Mouse (Mus musculus): ENCODE results near the gene Pramef17. TPM values are rescaled to one million over a fixed set of nuclear protein-coding genes. Genes with fewer than 3 reads are reported as not detected.
"Not testable (repeated sequence)": the region's sequence is repeated elsewhere in the genome, so short reads cannot be mapped to it uniquely, and the experiment has no call there.

Gene Pramef17
- polyA plus RNA-seq (2015; fragmentation: Nextera tagmentation; extraction: Ambion mirVana): not detected in 2 replicates

- DNase-seq (ENCODE audit: low spot score): not testable (repeated sequence)
Measured at GRCm38 (mm10) chr4:143994269-143994668, at the start of gene Pramef17. Pramef17 (minus strand) TSS chr4:143994369.

DNA sequence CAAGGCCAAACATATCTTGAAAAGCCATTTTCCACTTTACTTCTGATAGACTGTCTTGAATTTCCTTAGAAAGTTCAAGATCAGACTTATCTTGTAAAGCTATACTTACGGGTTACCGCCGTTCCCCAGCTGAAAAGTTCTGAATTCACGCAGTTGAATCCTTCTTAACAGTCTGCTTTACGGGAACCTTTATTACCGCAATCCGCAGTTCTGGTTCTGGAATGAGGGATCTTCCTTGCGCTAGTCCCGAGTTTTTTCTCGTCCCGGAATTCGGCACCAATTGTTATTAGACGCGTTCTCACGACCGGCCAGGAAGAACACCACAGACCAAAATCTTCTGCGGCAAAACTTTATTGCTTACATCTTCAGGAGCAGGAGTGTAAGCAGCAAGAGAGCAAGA, 6.0 kb downstream of the Pramef17 start:
- DNase-seq (ENCODE audit: low spot score): not testable (repeated sequence)

- DNase-seq (ENCODE audit: low spot score): not testable (repeated sequence)
Measured at GRCm38 (mm10) chr4:143987475-143987941, 6.7 kb downstream of the Pramef17 start.

DNA sequence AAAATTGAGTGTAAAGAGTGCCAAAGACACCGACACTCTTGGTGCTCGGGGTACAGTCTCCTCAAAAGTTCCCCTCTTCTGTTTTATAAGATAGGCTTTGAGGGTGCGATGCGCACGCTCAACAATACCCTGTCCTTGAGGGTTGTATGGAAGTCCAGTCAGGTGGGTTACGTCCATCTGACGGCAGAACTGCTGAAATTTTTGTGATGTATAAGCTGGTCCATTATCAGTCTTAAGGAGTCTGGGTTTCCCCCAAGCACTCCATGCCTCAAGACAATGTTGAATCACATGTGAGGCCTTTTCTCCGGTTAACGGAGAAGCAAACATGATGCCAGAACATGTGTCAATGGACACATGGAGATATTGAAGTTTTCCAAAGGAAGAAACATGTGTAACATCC, 8.4 kb downstream of the Pramef17 start:
- DNase-seq (ENCODE audit: low spot score): not testable (repeated sequence)

- DNase-seq (ENCODE audit: low spot score): not testable (repeated sequence)
Measured at GRCm38 (mm10) chr4:143985165-143985564, 9.0 kb downstream of the Pramef17 start.

DNA sequence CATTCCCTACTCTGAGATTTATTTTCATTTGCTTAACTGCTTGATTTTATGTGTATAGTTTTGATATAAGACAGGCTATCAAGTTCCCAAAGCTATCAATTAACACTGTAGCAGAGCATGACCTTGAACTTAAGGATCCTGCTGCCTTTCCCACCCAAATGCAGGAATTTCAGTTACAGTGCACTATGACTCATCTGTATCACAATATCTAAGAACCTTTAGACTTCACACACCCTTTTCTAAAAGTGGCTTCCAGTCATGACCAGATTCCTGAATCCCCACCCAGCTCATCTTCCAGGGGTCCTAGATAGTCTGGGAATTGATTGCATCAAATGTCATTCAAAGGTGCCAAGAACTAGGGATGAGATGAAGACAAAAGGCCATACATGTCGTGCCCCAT, 10.7 kb downstream of the Pramef17 start:
- DNase-seq (ENCODE audit: low spot score): not testable (repeated sequence)

DNA sequence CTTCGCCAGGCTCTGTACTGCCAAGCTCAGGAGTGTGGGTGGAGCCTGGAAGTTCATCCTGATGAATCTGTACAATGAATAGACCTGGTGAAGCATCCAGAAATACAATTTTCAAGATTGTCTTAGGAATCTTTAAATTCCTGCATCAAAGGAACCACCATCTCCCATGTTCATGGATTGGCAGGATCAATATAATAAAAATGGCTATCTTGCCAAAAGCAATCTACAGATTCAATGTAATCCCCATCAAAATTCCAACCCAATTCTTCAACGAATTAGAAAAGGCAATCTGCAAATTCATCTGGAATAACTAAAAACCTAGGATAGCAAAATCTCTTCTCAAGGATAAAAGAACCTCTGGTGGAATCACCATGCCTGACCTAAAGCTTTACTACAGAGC, 27.3 kb downstream of the Pramef17 start, which contains the start of gene Gm13101:
Gene Gm13101 (minus strand): TSS at position 101 of the 400 bp plus-strand sequence.
- DNase-seq (ENCODE audit: low spot score): not testable (repeated sequence)

- DNase-seq (ENCODE audit: low spot score): not testable (repeated sequence)
Measured at GRCm38 (mm10) chr4:143950916-143951315, 43.3 kb downstream of the Pramef17 start, which contains the start of gene Pramef25. Pramef25 (minus strand) TSS chr4:143951016.

Other genes with a start within 250 kb of the Pramef17 start
- gene Gm13023, start 205.0 kb downstream of the Pramef17 start, polyA plus RNA-seq (2015; fragmentation: Nextera tagmentation; extraction: Ambion mirVana): not detected in 2 replicates
- gene Gm13084, start 178.3 kb downstream of the Pramef17 start, polyA plus RNA-seq (2015; fragmentation: Nextera tagmentation; extraction: Ambion mirVana): not detected in 2 replicates
- gene Gm13103, start 147.9 kb downstream of the Pramef17 start, polyA plus RNA-seq (2015; fragmentation: Nextera tagmentation; extraction: Ambion mirVana): not detected in 2 replicates
- gene Pramef6, start 94.0 kb downstream of the Pramef17 start, polyA plus RNA-seq (2015; fragmentation: Nextera tagmentation; extraction: Ambion mirVana): not detected in 2 replicates
- not detected in 2 replicates for gene Pramef25, start 43.4 kb downstream of the Pramef17 start, polyA plus RNA-seq (2015; fragmentation: Nextera tagmentation; extraction: Ambion mirVana)
- gene Gm13101, start 27.4 kb downstream of the Pramef17 start, polyA plus RNA-seq (2015; fragmentation: Nextera tagmentation; extraction: Ambion mirVana): not detected in 2 replicates
- gene Pramel4, start 64.8 kb upstream of the Pramef17 start, polyA plus RNA-seq (2015; fragmentation: Nextera tagmentation; extraction: Ambion mirVana): not detected in 2 replicates
- not detected in 2 replicates for gene Gm13102, start 112.1 kb upstream of the Pramef17 start, polyA plus RNA-seq (2015; fragmentation: Nextera tagmentation; extraction: Ambion mirVana)
- gene Oog3, start 168.3 kb upstream of the Pramef17 start, polyA plus RNA-seq (2015; fragmentation: Nextera tagmentation; extraction: Ambion mirVana): not detected in 2 replicates
- gene Oog2, start 196.3 kb upstream of the Pramef17 start, polyA plus RNA-seq (2015; fragmentation: Nextera tagmentation; extraction: Ambion mirVana): not detected in 2 replicates
- gene C87977, start 218.9 kb upstream of the Pramef17 start, polyA plus RNA-seq (2015; fragmentation: Nextera tagmentation; extraction: Ambion mirVana): not detected in 2 replicates

All from thymus, postnatal 0 days (tissue).